Mouse (Mus musculus) megakaryocyte, embryonic 14.5 days (primary cell): ENCODE measurements around the gene Zfp710.

Source experiments
- FLI1 ChIP-seq: IDR thresholded peaks from 2 replicates; pipeline ENCODE4 v1.6.1; 2012; ENCODE audit warnings: low read length, inconsistent platforms, mixed read lengths
- GATA1 ChIP-seq: IDR thresholded peaks from 3 replicates; pipeline ENCODE4 v1.6.1; 2012; ENCODE audit warnings: mixed read lengths, low read length, inconsistent platforms, borderline replicate concordance

DNA sequence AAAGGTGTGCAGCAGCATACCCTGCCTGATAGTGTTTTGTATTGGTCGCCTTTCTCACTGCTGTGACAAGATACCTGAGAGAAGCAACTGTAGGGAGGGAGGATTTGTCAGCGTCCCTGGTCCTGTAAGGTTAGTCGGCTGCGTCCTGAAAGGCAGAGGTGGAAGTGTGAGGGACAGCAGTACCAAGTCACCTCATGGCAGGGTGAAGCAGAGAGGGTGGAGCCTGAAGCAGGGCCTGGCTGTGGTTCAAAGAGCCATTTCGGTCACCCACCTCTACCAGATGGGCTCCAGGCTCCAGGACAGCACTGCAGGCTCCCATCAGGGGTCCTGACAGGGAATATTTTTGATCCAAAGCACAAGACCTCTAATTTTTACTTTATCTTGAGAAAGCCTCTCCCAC is 13.9 kb upstream of the Zfp710 start:
- TF ChIP-seq FLI1, result no peak
- no peak for TF ChIP-seq GATA1
